Mouse (Mus musculus): Measurements from ENCODE around the gene Klf12.

Klf12 gene

DNA sequence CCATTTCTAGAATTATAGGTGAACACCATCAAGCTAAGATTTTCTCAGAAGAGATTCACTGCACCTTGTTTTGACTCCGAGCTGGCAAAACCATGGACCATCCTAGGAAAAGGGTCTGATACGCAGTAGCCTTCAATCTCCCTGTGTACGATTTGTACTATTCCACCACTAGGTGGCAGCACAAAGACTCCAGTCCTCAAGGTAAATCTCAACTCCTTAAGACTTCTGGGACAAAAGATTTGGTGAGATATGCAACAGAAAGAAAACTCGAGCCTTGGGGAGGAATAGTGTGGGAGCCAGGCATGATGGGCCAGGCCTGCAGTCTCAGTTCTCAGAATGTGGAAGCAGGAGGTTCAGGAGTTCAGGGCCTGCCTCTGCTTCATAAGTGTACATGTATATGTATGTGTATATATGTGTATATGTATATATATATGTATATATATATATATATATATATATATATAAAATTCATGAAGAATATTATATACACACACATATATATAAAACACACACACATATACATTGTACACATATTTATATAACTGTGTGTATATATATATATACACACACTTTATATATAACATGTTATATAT, 274.6 kb downstream of the Klf12 start:
- no peak for DNase-seq

DNA sequence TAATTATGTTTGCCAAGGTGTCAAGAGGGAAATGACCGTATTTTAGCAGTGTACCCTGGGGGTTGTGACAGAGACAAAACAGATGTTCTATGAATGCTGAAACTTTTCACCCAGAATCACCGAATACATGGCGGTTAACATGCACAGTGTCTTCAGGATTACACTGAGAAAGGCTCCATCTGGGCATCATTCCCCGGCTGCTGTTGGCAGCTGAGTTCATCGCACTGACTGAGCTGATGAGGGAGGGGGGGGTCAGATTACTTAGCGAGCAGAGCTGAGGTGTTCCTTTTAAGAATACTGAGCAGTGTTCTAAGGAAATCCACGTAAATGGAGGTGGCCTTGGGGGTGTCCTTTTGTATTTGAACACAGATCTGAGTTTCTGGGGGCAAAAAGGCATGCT, 301.0 kb downstream of the Klf12 start:
- DNase-seq = no peak

GRCm38 (mm10) chr14:99981209-99981608, 303.3 kb downstream of the Klf12 start:
- DNase-seq = no peak

- no peak for DNase-seq
Observed at GRCm38 (mm10) chr14:99967920-99968319, 316.6 kb downstream of the Klf12 start.

GRCm38 (mm10) chr14:99960500-99961229, 323.8 kb downstream of the Klf12 start:
- DNase-seq = no peak

DNA sequence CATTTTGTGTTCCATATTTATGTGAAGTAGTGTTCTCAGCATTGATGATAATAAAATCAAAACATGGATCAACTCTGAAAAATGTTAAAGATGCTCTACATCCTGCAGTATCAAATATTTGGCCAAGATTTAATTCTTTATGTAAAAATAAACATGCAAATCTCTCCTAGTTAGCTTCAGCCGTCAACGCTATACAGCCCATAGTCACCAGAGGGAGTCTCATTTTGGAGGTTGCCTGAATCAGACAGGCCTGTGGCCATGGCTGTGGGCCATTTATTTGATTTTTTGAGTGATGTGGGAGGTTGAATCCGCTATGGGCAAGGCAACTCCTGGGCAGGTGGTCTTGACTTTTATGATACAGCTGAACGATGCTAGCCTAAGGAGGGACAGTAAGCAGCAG, 329.3 kb downstream of the Klf12 start:
- no peak for DNase-seq

- peak in 1 of 2 experiments; percentile 6 for DNase-seq
Observed at GRCm38 (mm10) chr14:99944221-99945108, 340.0 kb downstream of the Klf12 start.

- DNase-seq = peak; percentile 58 to 74
Observed at GRCm38 (mm10) chr14:99943156-99943555, 341.3 kb downstream of the Klf12 start.

- no peak for DNase-seq
Observed at GRCm38 (mm10) chr14:99933456-99933855, 351.0 kb downstream of the Klf12 start.

GRCm38 (mm10) chr14:99931879-99932278, 352.6 kb downstream of the Klf12 start:
- DNase-seq = peak in 1 of 2 experiments; percentile 13

DNA sequence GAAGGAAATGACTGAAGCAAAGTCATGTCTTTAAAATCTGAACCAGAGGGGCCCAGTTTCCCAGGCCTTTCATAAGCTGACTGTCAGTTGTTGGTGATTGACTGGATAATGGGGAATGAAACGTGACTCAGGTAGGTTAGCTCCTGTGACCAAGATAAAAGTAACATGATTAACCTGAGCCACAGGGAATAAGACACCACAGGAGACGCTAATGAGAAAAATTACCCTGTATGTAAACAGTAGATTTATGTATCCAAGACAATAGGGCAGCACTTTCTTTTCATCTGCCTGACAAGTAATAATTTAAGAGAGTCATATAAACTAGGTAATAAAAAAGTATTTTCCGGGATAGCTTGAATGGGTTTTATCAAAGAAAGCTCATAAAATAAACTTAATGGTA, 372.6 kb downstream of the Klf12 start:
- DNase-seq = no peak

GRCm38 (mm10) chr14:99910876-99911275, 373.6 kb downstream of the Klf12 start:
- DNase-seq = no peak

DNA sequence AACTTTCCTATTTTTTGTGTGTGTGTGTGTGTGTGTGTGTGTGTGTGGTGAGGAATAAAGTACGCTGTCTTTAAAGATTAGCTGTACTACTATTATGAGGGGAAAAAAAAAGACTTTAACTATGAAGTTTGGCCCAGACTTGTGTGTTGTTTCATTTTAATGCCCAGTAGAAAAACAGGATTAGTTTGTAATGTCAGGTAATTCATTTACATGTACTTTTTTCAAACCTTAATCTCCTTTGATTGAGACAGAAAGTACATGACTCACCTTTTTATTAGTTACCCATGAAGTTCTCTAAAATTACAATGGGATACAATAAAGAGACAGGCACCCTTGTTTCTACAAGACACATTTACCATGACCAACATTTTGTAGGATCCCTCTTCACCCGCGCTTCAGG, 383.6 kb downstream of the Klf12 start:
- no peak for DNase-seq

- no peak for DNase-seq
Observed at GRCm38 (mm10) chr14:99898861-99899260, 385.6 kb downstream of the Klf12 start.

GRCm38 (mm10) chr14:99894708-99895383, 389.6 kb downstream of the Klf12 start:
- peak in 1 of 2 experiments; percentile 3 for DNase-seq

GRCm38 (mm10) chr14:99894062-99894461, 390.4 kb downstream of the Klf12 start:
- no peak for DNase-seq

- no peak for DNase-seq
Observed at GRCm38 (mm10) chr14:99886503-99886902, 398.0 kb downstream of the Klf12 start.

GRCm38 (mm10) chr14:99885562-99885961, 398.9 kb downstream of the Klf12 start:
- no peak for DNase-seq

- DNase-seq = no peak
Observed at GRCm38 (mm10) chr14:99885128-99885527, 399.4 kb downstream of the Klf12 start.

GRCm38 (mm10) chr14:99876791-99877578, 407.5 kb downstream of the Klf12 start:
- no peak for DNase-seq

DNA sequence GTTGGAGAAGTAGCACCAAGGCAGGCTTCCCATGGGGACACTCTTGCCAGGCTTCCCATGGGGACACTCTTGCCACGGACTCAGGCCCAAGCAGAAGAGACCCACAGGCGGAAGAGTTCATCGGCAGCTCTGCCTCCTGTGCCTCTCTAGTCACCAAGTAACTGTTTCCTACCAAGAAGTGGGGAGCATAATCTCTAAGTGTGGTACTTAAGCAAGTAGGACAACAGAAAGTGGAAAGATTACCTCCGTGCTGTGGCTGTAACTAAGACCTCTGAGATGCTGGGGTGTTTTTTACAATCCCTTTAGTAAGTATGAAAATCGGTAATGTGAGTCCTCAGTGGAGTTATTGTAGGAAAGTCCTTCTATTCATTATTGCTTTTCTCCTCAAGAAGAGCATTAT, 410.8 kb downstream of the Klf12 start:
- DNase-seq = no peak
